Mouse (Mus musculus) granulocyte monocyte progenitor cell, adult 5-6 weeks (primary cell): Measurements from ENCODE around the gene Tmem200c. TPM values are rescaled to one million over a fixed set of nuclear protein-coding genes. Genes with fewer than 3 reads are reported as not detected.

Experiments used
- ATAC-seq: replicated peaks from 2 replicates; pipeline ENCODE4 v1.8.0; 2016; ENCODE audit warnings: mild to moderate bottlenecking, moderate TSS enrichment, inconsistent platforms; ENCODE audit not compliant: poor library complexity, severe bottlenecking
- total RNA-seq, 2 experiments: library from RNA; stranded (forward) in 1 of 2; stranded (reverse) in 1 of 2; fragments of 200-712, 200-1000 nt in 1 of 2; fragments of >200 nt in 1 of 2; fragmentation: Nextera tagmentation in 1 of 2; gene quantifications; 2 replicates each; pipeline ENCODE4 v1.2.3; 2014 to 2017

Tmem200c gene
- total RNA-seq, 2 experiments from 2014 or later = not detected

GRCm38 (mm10) chr17:68890672-68891071 is 64.2 kb downstream of the Tmem200c start:
- ATAC-seq = no peak

Other genes with a start within 250 kb of the Tmem200c start
- 4.0 TPM in 1 of 2 replicates, not detected in the other for gene Epb41l3, start 249.1 kb downstream of the Tmem200c start, total RNA-seq (2014; fragmentation: Nextera tagmentation)
- gene Epb41l3, start 249.1 kb downstream of the Tmem200c start, total RNA-seq (2017) = not detected in 2 replicates